Mouse (Mus musculus): Measurements from ENCODE around the gene Dkkl1. TPM values are rescaled to one million over a fixed set of nuclear protein-coding genes. Genes with fewer than 3 reads are reported as not detected.

Dkkl1 gene
- total and polyA plus RNA-seq, 2 experiments from 2014 or later, result 18.3 to 24.0 TPM

- Histone ChIP-seq H3K27me3 (ENCODE audit: insufficient read depth, low read length) (peaks cover 13% of the 10 kb centered on the region), H3K36me3 (ENCODE audit: insufficient read depth, low read length) (0 out of 2 replicates have a peak, but pooled peaks cover 4% of the 10 kb centered on the region), H3K27ac (0 out of 2 replicates have a peak overlapping the region, but pooled peaks have one; percentile 32), H3K4me2 (ENCODE audit: low read depth, low read length) (peak overlapping the region; percentile 63), H3K4me3 (ENCODE audit: low read length) (peak overlapping the region; percentile 33), H3K9ac (replicated peaks; ENCODE audit: low read length) (peak overlapping the region; percentile 38; the same call in 1 of the 2 replicates), H3K4me1 (ENCODE audit: insufficient read depth, low read length) (no peaks in the 10 kb centered on the region; the same call in 1 of the 2 replicates), H3K9me3 (ENCODE audit: low read length) (no peaks in the 10 kb centered on the region)
- peak; percentile 79 for TF ChIP-seq CTCF (IDR thresholded peaks at IDR 0.05; ENCODE audit: low read depth)
- 4% methylated on average over 33 of the region's 35 CpGs for WGBS
- ATAC-seq (peak; percentile 94), DNase-seq (ENCODE audit: low spot score) (peak; percentile 95)
These were observed 50.1 kb downstream of the Dkkl1 start for GRCm38 (mm10) chr7:45161612-45162473.

- Histone ChIP-seq H3K4me3 (ENCODE audit: low read length) (no peak overlapping the region), H3K9me3 (ENCODE audit: low read length) (no peaks in the 10 kb centered on the region), H3K4me1 (ENCODE audit: insufficient read depth, low read length) (no peaks in the 10 kb centered on the region; the same call in 1 of the 2 replicates), H3K4me2 (ENCODE audit: low read depth, low read length) (no peak overlapping the region), H3K27ac (no peak overlapping the region), H3K9ac (replicated peaks; ENCODE audit: low read length) (no peak overlapping the region), H3K36me3 (ENCODE audit: insufficient read depth, low read length) (0 out of 2 replicates have a peak, but pooled peaks cover 4% of the 10 kb centered on the region), H3K27me3 (ENCODE audit: insufficient read depth, low read length) (peaks cover 10% of the 10 kb centered on the region)
- 94% methylated on average over 3 of the region's 3 CpGs for WGBS
- no peak for ATAC-seq
- no peak for TF ChIP-seq CTCF (IDR thresholded peaks at IDR 0.05; ENCODE audit: low read depth)
- DNase-seq (ENCODE audit: low spot score), result no peak
These were observed 51.1 kb downstream of the Dkkl1 start for GRCm38 (mm10) chr7:45160866-45161265.

- Histone ChIP-seq H3K4me2 (ENCODE audit: low read depth, low read length) (no peak overlapping the region), H3K9ac (replicated peaks; ENCODE audit: low read length) (no peak overlapping the region), H3K36me3 (ENCODE audit: insufficient read depth, low read length) (0 out of 2 replicates have a peak, but pooled peaks cover 4% of the 10 kb centered on the region), H3K9me3 (ENCODE audit: low read length) (no peaks in the 10 kb centered on the region), H3K27me3 (ENCODE audit: insufficient read depth, low read length) (peaks cover 5% of the 10 kb centered on the region), H3K4me1 (ENCODE audit: insufficient read depth, low read length) (no peaks in the 10 kb centered on the region; the same call in 1 of the 2 replicates), H3K27ac (no peak overlapping the region), H3K4me3 (ENCODE audit: low read length) (no peak overlapping the region)
- 90% methylated on average over 6 of the region's 6 CpGs for WGBS
- ATAC-seq, result no peak
- TF ChIP-seq CTCF (IDR thresholded peaks at IDR 0.05; ENCODE audit: low read depth), result no peak
- DNase-seq (ENCODE audit: low spot score), result no peak
These were observed 51.6 kb downstream of the Dkkl1 start for GRCm38 (mm10) chr7:45160316-45160800.

GRCm38 (mm10) chr7:45158991-45159390 is 53.0 kb downstream of the Dkkl1 start:
- no peak overlapping the region for H3K4me3 ChIP-seq (ENCODE audit: low read length)
- H3K27me3 ChIP-seq (ENCODE audit: insufficient read depth, low read length), result no peaks in the 10 kb centered on the region; the same call in 1 of the 2 replicates
- no peak overlapping the region for H3K4me2 ChIP-seq (ENCODE audit: low read depth, low read length)

More at GRCm38 (mm10) chr7:45158991-45159390, 53.0 kb downstream of the Dkkl1 start:
- no peak overlapping the region for H3K27ac ChIP-seq
- WGBS, result 96% methylated on average over 6 of the region's 6 CpGs
- DNase-seq (ENCODE audit: low spot score), result no peak
- ATAC-seq, result no peak
- no peak for TF ChIP-seq CTCF (IDR thresholded peaks at IDR 0.05; ENCODE audit: low read depth)
- no peak overlapping the region for H3K9ac ChIP-seq (replicated peaks; ENCODE audit: low read length)
- H3K36me3 ChIP-seq (ENCODE audit: insufficient read depth, low read length), result 0 out of 2 replicates have a peak, but pooled peaks cover 4% of the 10 kb centered on the region
- no peaks in the 10 kb centered on the region for H3K9me3 ChIP-seq (ENCODE audit: low read length)
- peaks cover 3% of the 10 kb centered on the region for H3K4me1 ChIP-seq (ENCODE audit: insufficient read depth, low read length)

Small RNA genes lying within 50 kb of the gene (microRNA-seq; reads per million reads assigned to microRNA genes)
- gene Mir7055, result 0 reads per million in 2 experiments

Other genes starting within 250 kb of the Dkkl1 start
Only the 30 nearest of the 36 such genes appear.
- gene Bcl2l12, start 213.4 kb downstream of the Dkkl1 start, total RNA-seq (2014; rRNA removed), result 7.2 and 15.0 TPM in 2 replicates
- gene Bcl2l12, start 213.4 kb downstream of the Dkkl1 start, polyA plus RNA-seq (2015; fragmentation: Nextera tagmentation; extraction: Ambion mirVana), result 13.0 and 13.6 TPM in 2 replicates
- 76.7 and 77.7 TPM in 2 replicates for gene Scaf1, start 195.8 kb downstream of the Dkkl1 start, total RNA-seq (2014; rRNA removed)
- gene Scaf1, start 195.8 kb downstream of the Dkkl1 start, polyA plus RNA-seq (2015; fragmentation: Nextera tagmentation; extraction: Ambion mirVana), result 40.7 and 45.6 TPM in 2 replicates
- gene Rras, start 194.2 kb downstream of the Dkkl1 start, total RNA-seq (2014; rRNA removed), result 8.4 and 18.6 TPM in 2 replicates
- gene Rras, start 194.2 kb downstream of the Dkkl1 start, polyA plus RNA-seq (2015; fragmentation: Nextera tagmentation; extraction: Ambion mirVana), result 15.8 and 16.9 TPM in 2 replicates
- 14.0 and 18.1 TPM in 2 replicates for gene Prr12, start 159.3 kb downstream of the Dkkl1 start, total RNA-seq (2014; rRNA removed)
- 7.5 and 9.2 TPM in 2 replicates for gene Prr12, start 159.3 kb downstream of the Dkkl1 start, polyA plus RNA-seq (2015; fragmentation: Nextera tagmentation; extraction: Ambion mirVana)
- 72.9 and 83.1 TPM in 2 replicates for gene Nosip, start 149.7 kb downstream of the Dkkl1 start, total RNA-seq (2014; rRNA removed)
- gene Nosip, start 149.7 kb downstream of the Dkkl1 start, polyA plus RNA-seq (2015; fragmentation: Nextera tagmentation; extraction: Ambion mirVana), result 64.5 and 67.4 TPM in 2 replicates
- gene Prrg2, start 149.5 kb downstream of the Dkkl1 start, total RNA-seq (2014; rRNA removed), result 10.5 and 12.4 TPM in 2 replicates
- 15.3 and 17.2 TPM in 2 replicates for gene Prrg2, start 149.5 kb downstream of the Dkkl1 start, polyA plus RNA-seq (2015; fragmentation: Nextera tagmentation; extraction: Ambion mirVana)
- 42.9 and 45.1 TPM in 2 replicates for gene Rcn3, start 119.9 kb downstream of the Dkkl1 start, total RNA-seq (2014; rRNA removed)
- 39.3 and 42.0 TPM in 2 replicates for gene Rcn3, start 119.9 kb downstream of the Dkkl1 start, polyA plus RNA-seq (2015; fragmentation: Nextera tagmentation; extraction: Ambion mirVana)
- 32.9 and 43.6 TPM in 2 replicates for gene Fcgrt, start 108.3 kb downstream of the Dkkl1 start, total RNA-seq (2014; rRNA removed)
- gene Fcgrt, start 108.3 kb downstream of the Dkkl1 start, polyA plus RNA-seq (2015; fragmentation: Nextera tagmentation; extraction: Ambion mirVana), result 43.8 and 45.9 TPM in 2 replicates
- gene Rps11, start 87.7 kb downstream of the Dkkl1 start, total RNA-seq (2014; rRNA removed), result 743 and 824 TPM in 2 replicates
- 768 and 794 TPM in 2 replicates for gene Rps11, start 87.7 kb downstream of the Dkkl1 start, polyA plus RNA-seq (2015; fragmentation: Nextera tagmentation; extraction: Ambion mirVana)
- 1,377 and 1,807 TPM in 2 replicates for gene Rpl13a, start 83.4 kb downstream of the Dkkl1 start, total RNA-seq (2014; rRNA removed)
- 800 and 828 TPM in 2 replicates for gene Rpl13a, start 83.4 kb downstream of the Dkkl1 start, polyA plus RNA-seq (2015; fragmentation: Nextera tagmentation; extraction: Ambion mirVana)
- not detected in 2 replicates for gene Gm45713, start 75.9 kb downstream of the Dkkl1 start, total RNA-seq (2014; rRNA removed)
- 0.15 TPM in 1 of 2 replicates, not detected in the other for gene Gm45713, start 75.9 kb downstream of the Dkkl1 start, polyA plus RNA-seq (2015; fragmentation: Nextera tagmentation; extraction: Ambion mirVana)
- gene Flt3l, start 75.7 kb downstream of the Dkkl1 start, total RNA-seq (2014; rRNA removed), result 5.8 and 8.0 TPM in 2 replicates
- gene Flt3l, start 75.7 kb downstream of the Dkkl1 start, polyA plus RNA-seq (2015; fragmentation: Nextera tagmentation; extraction: Ambion mirVana), result 2.1 and 3.0 TPM in 2 replicates
- gene Pih1d1, start 57.8 kb downstream of the Dkkl1 start, total RNA-seq (2014; rRNA removed), result 119 and 124 TPM in 2 replicates
- 79.3 and 80.5 TPM in 2 replicates for gene Pih1d1, start 57.8 kb downstream of the Dkkl1 start, polyA plus RNA-seq (2015; fragmentation: Nextera tagmentation; extraction: Ambion mirVana)
- gene Aldh16a1, start 57.6 kb downstream of the Dkkl1 start, total RNA-seq (2014; rRNA removed), result 30.5 and 30.9 TPM in 2 replicates
- gene Aldh16a1, start 57.6 kb downstream of the Dkkl1 start, polyA plus RNA-seq (2015; fragmentation: Nextera tagmentation; extraction: Ambion mirVana), result 19.0 and 20.6 TPM in 2 replicates
- 9.8 and 13.5 TPM in 2 replicates for gene Slc17a7, start 48.2 kb downstream of the Dkkl1 start, total RNA-seq (2014; rRNA removed)
- 4.2 and 4.6 TPM in 2 replicates for gene Slc17a7, start 48.2 kb downstream of the Dkkl1 start, polyA plus RNA-seq (2015; fragmentation: Nextera tagmentation; extraction: Ambion mirVana)
- gene Gfy, start 32.6 kb downstream of the Dkkl1 start, total RNA-seq (2014; rRNA removed), result 0.36 TPM in 1 of 2 replicates, not detected in the other
- not detected in 2 replicates for gene Gfy, start 32.6 kb downstream of the Dkkl1 start, polyA plus RNA-seq (2015; fragmentation: Nextera tagmentation; extraction: Ambion mirVana)
- not detected in 2 replicates for gene Pth2, start 31.2 kb downstream of the Dkkl1 start, total RNA-seq (2014; rRNA removed)
- gene Pth2, start 31.2 kb downstream of the Dkkl1 start, polyA plus RNA-seq (2015; fragmentation: Nextera tagmentation; extraction: Ambion mirVana), result 1.1 and 2.1 TPM in 2 replicates
- 0.10 TPM in 1 of 2 replicates, not detected in the other for gene Ccdc155, start 7.3 kb downstream of the Dkkl1 start, total RNA-seq (2014; rRNA removed)
- 0.46 and 0.55 TPM in 2 replicates for gene Ccdc155, start 7.3 kb downstream of the Dkkl1 start, polyA plus RNA-seq (2015; fragmentation: Nextera tagmentation; extraction: Ambion mirVana)
- 58.0 and 73.6 TPM in 2 replicates for gene Tead2, start 3.6 kb upstream of the Dkkl1 start, total RNA-seq (2014; rRNA removed)
- gene Tead2, start 3.6 kb upstream of the Dkkl1 start, polyA plus RNA-seq (2015; fragmentation: Nextera tagmentation; extraction: Ambion mirVana), result 36.0 and 37.3 TPM in 2 replicates
- gene Cd37, start 27.0 kb upstream of the Dkkl1 start, total RNA-seq (2014; rRNA removed), result 0.40 and 1.0 TPM in 2 replicates
- gene Cd37, start 27.0 kb upstream of the Dkkl1 start, polyA plus RNA-seq (2015; fragmentation: Nextera tagmentation; extraction: Ambion mirVana), result 2.2 and 2.4 TPM in 2 replicates
- gene Slc6a16, start 28.9 kb upstream of the Dkkl1 start, total RNA-seq (2014; rRNA removed), result 1.3 and 1.8 TPM in 2 replicates
- 2.0 and 2.1 TPM in 2 replicates for gene Slc6a16, start 28.9 kb upstream of the Dkkl1 start, polyA plus RNA-seq (2015; fragmentation: Nextera tagmentation; extraction: Ambion mirVana)
- not detected in 2 replicates for gene Slc6a21, start 65.4 kb upstream of the Dkkl1 start, total RNA-seq (2014; rRNA removed)
- gene Slc6a21, start 65.4 kb upstream of the Dkkl1 start, polyA plus RNA-seq (2015; fragmentation: Nextera tagmentation; extraction: Ambion mirVana), result not detected in 2 replicates
- gene Trpm4, start 121.6 kb upstream of the Dkkl1 start, total RNA-seq (2014; rRNA removed), result 29.5 and 35.7 TPM in 2 replicates
- gene Trpm4, start 121.6 kb upstream of the Dkkl1 start, polyA plus RNA-seq (2015; fragmentation: Nextera tagmentation; extraction: Ambion mirVana), result 11.2 and 13.0 TPM in 2 replicates
- gene Hrc, start 123.1 kb upstream of the Dkkl1 start, total RNA-seq (2014; rRNA removed), result 0.26 and 0.72 TPM in 2 replicates
- 0.16 and 0.34 TPM in 2 replicates for gene Hrc, start 123.1 kb upstream of the Dkkl1 start, polyA plus RNA-seq (2015; fragmentation: Nextera tagmentation; extraction: Ambion mirVana)
- 91.9 and 107 TPM in 2 replicates for gene Ppfia3, start 154.9 kb upstream of the Dkkl1 start, total RNA-seq (2014; rRNA removed)
- 25.5 and 26.7 TPM in 2 replicates for gene Ppfia3, start 154.9 kb upstream of the Dkkl1 start, polyA plus RNA-seq (2015; fragmentation: Nextera tagmentation; extraction: Ambion mirVana)
- 87.4 and 94.2 TPM in 2 replicates for gene Lin7b, start 158.4 kb upstream of the Dkkl1 start, total RNA-seq (2014; rRNA removed)
- 69.3 and 76.1 TPM in 2 replicates for gene Lin7b, start 158.4 kb upstream of the Dkkl1 start, polyA plus RNA-seq (2015; fragmentation: Nextera tagmentation; extraction: Ambion mirVana)
- gene Snrnp70, start 183.6 kb upstream of the Dkkl1 start, total RNA-seq (2014; rRNA removed), result 228 and 240 TPM in 2 replicates
- gene Snrnp70, start 183.6 kb upstream of the Dkkl1 start, polyA plus RNA-seq (2015; fragmentation: Nextera tagmentation; extraction: Ambion mirVana), result 143 and 145 TPM in 2 replicates
- 0.52 TPM in 1 of 2 replicates, not detected in the other for gene Kcna7, start 193.5 kb upstream of the Dkkl1 start, total RNA-seq (2014; rRNA removed)
- not detected in 2 replicates for gene Kcna7, start 193.5 kb upstream of the Dkkl1 start, polyA plus RNA-seq (2015; fragmentation: Nextera tagmentation; extraction: Ambion mirVana)
- 0.16 TPM in 1 of 2 replicates, not detected in the other for gene Ntf5, start 201.5 kb upstream of the Dkkl1 start, total RNA-seq (2014; rRNA removed)
- gene Ntf5, start 201.5 kb upstream of the Dkkl1 start, polyA plus RNA-seq (2015; fragmentation: Nextera tagmentation; extraction: Ambion mirVana), result 0.14 and 0.16 TPM in 2 replicates
- gene Lhb, start 208.7 kb upstream of the Dkkl1 start, total RNA-seq (2014; rRNA removed), result 1.3 TPM in 1 of 2 replicates, not detected in the other
- gene Lhb, start 208.7 kb upstream of the Dkkl1 start, polyA plus RNA-seq (2015; fragmentation: Nextera tagmentation; extraction: Ambion mirVana), result 0.60 and 0.74 TPM in 2 replicates

Data from hindbrain, postnatal 0 days (tissue).